Mouse (Mus musculus) ES-E14 (cell line): Measurements from ENCODE around the gene Ssxa1. TPM values are rescaled to one million over a fixed set of nuclear protein-coding genes. Genes with fewer than 3 reads are reported as not detected.

Experiments used
- total RNA-seq: library from RNA; depleted of rRNA; stranded (reverse); fragments of 300-350 nt; gene quantifications from 2 replicates; pipeline ENCODE4 v1.2.3, GENCODE M21; 2012; rRNA removed

Gene Ssxa1
- total RNA-seq, 1 experiment = not detected

Other genes starting within 250 kb of the Ssxa1 start
- 88.4 and 130 TPM in 2 replicates for gene Timp1, start 245.7 kb upstream of the Ssxa1 start, total RNA-seq
- 1.6 and 1.7 TPM in 2 replicates for gene Syn1, start 194.8 kb upstream of the Ssxa1 start, total RNA-seq
- gene Cfp, start 184.3 kb upstream of the Ssxa1 start, total RNA-seq = 4.4 and 9.6 TPM in 2 replicates
- gene Elk1, start 165.2 kb upstream of the Ssxa1 start, total RNA-seq = 8.2 and 8.4 TPM in 2 replicates
- gene Uxt, start 153.8 kb upstream of the Ssxa1 start, total RNA-seq = 37.0 and 41.5 TPM in 2 replicates
- 5.1 and 5.2 TPM in 2 replicates for gene Zfp182, start 53.5 kb upstream of the Ssxa1 start, total RNA-seq
- gene Spaca5, start 47.4 kb upstream of the Ssxa1 start, total RNA-seq = not detected in 2 replicates
- 0.79 and 0.80 TPM in 2 replicates for gene Zfp300, start 26.3 kb upstream of the Ssxa1 start, total RNA-seq
- gene Gm21876, start 59.8 kb downstream of the Ssxa1 start, total RNA-seq = not detected in 2 replicates